Mouse (Mus musculus) embryonic facial prominence, embryonic 13.5 days (tissue): ENCODE measurements around the gene Slc7a5. TPM values are rescaled to one million over a fixed set of nuclear protein-coding genes. Genes with fewer than 3 reads are reported as not detected.

ENCODE experiments used
- ATAC-seq: fragments of 200-750 bp; cut with Nextera tagmentation; 2 replicates; pipeline ENCODE4 v1.8.0; 2017; ENCODE audit warnings: low read depth; ENCODE audit not compliant: insufficient number of reproducible peaks, insufficient read depth, low FRiP score, low TSS enrichment
- H3K27ac ChIP-seq: fragments of 300-500 bp; sonication (generic); 2 replicates; pipeline ENCODE4 v1.5.1; 2015; ENCODE audit warnings: moderate library complexity, mild to moderate bottlenecking, inconsistent platforms
- H3K27me3 ChIP-seq: fragments of 300-500 bp; sonication (generic); 2 replicates; pipeline ENCODE4 v1.6.1; 2015; ENCODE audit warnings: mild to moderate bottlenecking, inconsistent platforms
- H3K36me3 ChIP-seq: fragments of 300-500 bp; sonication (generic); 2 replicates; pipeline ENCODE4 v1.6.1; 2015; ENCODE audit warnings: mild to moderate bottlenecking, inconsistent platforms
- H3K4me1 ChIP-seq: fragments of 300-500 bp; sonication (generic); 2 replicates; pipeline ENCODE4 v1.6.1; 2015; ENCODE audit warnings: inconsistent platforms
- H3K4me2 ChIP-seq: fragments of 300-500 bp; sonication (generic); 2 replicates; pipeline ENCODE4 v1.6.1; 2015; ENCODE audit warnings: moderate library complexity, mild to moderate bottlenecking, inconsistent platforms
- H3K4me3 ChIP-seq: fragments of 300-500 bp; sonication (generic); 2 replicates; pipeline ENCODE4 v1.5.1; 2015; ENCODE audit warnings: mild to moderate bottlenecking, inconsistent platforms
- H3K9ac ChIP-seq: fragments of 300-500 bp; sonication (generic); 2 replicates; pipeline ENCODE4 v1.6.1; 2015; ENCODE audit warnings: mild to moderate bottlenecking, inconsistent platforms
- H3K9me3 ChIP-seq: fragments of 300-500 bp; sonication (generic); 2 replicates; pipeline ENCODE4 v1.6.1; 2016; ENCODE audit warnings: inconsistent platforms
- WGBS: fragments of 180-500 bp; shearing (Covaris S2); methylation state at CpG from one replicate; pipeline ENCODE4 v1.1.7; 2015; ENCODE audit warnings: mixed read lengths; 5-methylcytosine and 5-hydroxymethylcytosine counted together
- polyA plus RNA-seq: library from polyadenylated mRNA; unstranded; fragments of >200 nt; fragmentation: Nextera tagmentation; extraction: Ambion mirVana; gene quantifications from 2 replicates; pipeline ENCODE4 v1.2.1, GENCODE M21; 2015

The Slc7a5 gene
- polyA plus RNA-seq, 1 experiment from 2014 or later: 18.3 TPM

DNA sequence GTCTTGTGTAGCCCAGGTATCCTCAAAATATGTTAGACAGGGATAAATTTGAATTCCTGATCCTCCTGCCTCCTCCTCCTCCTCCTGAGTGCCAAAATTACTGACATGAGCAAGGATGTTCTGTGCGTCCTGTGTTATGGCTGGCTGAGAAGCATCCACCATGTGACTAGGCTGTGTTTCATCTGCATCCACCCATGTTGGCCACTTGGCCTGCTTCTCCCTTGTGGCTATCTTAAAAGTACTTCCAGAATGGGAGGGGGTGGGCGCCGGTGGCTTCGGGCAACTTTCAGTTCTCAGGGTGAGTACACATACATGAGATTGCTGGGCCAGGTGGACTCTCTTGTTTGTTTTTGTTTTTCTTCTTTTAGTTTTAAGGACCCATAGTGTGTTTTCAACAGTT lies 11.7 kb upstream of the Slc7a5 start:
- Histone ChIP-seq H3K9ac (no peak overlapping the region), H3K4me1 (peaks cover 8% of the 10 kb centered on the region; the same call in 1 of the 2 replicates), H3K9me3 (no peaks in the 10 kb centered on the region), H3K4me3 (no peak overlapping the region), H3K4me2 (no peak overlapping the region), H3K27me3 (no peaks in the 10 kb centered on the region), H3K27ac (no peak overlapping the region), H3K36me3 (no peaks in the 10 kb centered on the region)
- WGBS: 73% methylated on average over 4 of the region's 4 CpGs
- no peak for ATAC-seq

DNA sequence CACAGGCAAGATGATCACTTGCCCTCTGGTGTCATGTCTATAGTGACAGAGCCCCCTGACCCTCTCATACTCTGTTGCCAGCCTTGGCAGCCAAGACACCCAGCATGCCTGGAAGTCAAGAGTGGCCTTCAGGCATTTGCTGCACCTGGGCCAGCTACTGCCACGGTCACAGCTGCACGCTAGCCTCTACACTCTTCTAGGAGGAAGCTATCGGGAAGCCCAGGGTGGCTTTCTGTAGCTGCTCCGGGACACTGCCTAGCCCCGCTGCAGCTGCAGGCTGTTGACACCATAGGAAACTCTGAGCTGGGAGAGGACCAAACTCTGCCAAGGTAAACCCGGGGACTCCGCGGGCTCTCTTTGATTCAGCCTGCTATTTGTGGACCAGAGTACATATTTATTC lies 5.9 kb upstream of the Slc7a5 start:
- 84% methylated on average over 8 of the region's 8 CpGs for WGBS
- Histone ChIP-seq H3K9ac (no peak overlapping the region), H3K36me3 (no peaks in the 10 kb centered on the region), H3K4me3 (no peak overlapping the region), H3K4me1 (no peaks in the 10 kb centered on the region), H3K27ac (no peak overlapping the region), H3K4me2 (no peak overlapping the region), H3K9me3 (no peaks in the 10 kb centered on the region), H3K27me3 (peaks cover 6% of the 10 kb centered on the region)
- no peak for ATAC-seq

DNA sequence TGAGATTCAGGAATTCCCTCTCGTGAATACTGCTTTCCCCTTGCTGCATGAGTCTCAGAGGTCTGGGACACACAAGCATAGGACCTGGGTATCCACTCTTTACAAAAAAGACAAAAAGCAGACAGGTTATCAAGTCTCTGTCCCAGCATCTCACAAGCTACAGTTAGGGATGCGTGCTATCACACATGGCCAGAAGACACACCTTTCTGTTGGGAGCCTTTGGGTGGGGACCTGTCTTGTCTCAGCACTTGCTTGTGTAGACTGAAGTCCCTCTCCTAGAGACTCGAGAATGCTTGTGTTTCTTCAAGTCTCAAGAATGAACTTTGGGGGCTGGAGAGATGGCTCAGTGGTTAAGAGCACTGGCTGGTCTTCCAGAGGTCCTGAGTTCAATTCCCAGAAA lies 5.3 kb upstream of the Slc7a5 start:
- H3K4me3 ChIP-seq: no peak overlapping the region
- no peaks in the 10 kb centered on the region for H3K36me3 ChIP-seq
- H3K9me3 ChIP-seq: no peaks in the 10 kb centered on the region
- H3K27me3 ChIP-seq: peaks cover 11% of the 10 kb centered on the region
- no peak overlapping the region for H3K4me2 ChIP-seq
- no peak for ATAC-seq
- no peak overlapping the region for H3K27ac ChIP-seq
- WGBS: 67% methylated on average over 3 of the region's 3 CpGs
- no peak overlapping the region for H3K9ac ChIP-seq
- H3K4me1 ChIP-seq: peaks cover 5% of the 10 kb centered on the region; the same call in 1 of the 2 replicates

DNA sequence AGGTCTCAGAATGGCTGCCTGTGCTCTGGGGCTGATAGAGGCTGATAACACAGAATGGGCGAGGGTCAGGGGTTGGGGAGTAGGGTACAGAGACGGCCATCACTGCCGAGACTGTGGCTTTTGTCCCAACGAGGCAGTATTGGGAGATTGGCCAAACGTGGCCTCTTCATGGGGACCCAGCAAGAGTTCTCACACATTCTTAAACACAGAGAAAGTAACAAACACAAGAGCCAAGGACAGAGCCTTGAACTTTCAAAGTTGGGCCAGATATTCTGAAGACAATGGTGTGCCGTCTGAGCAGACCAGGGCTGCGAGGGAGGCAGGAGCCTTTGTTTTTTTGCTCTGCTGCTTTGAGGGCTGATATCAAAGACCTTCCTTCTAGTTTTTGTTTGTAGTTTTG lies 4.5 kb upstream of the Slc7a5 start:
- Histone ChIP-seq H3K9me3 (no peaks in the 10 kb centered on the region), H3K4me3 (no peak overlapping the region), H3K27ac (no peak overlapping the region), H3K4me1 (peaks cover 7% of the 10 kb centered on the region; the same call in 1 of the 2 replicates), H3K27me3 (peaks cover 12% of the 10 kb centered on the region), H3K9ac (no peak overlapping the region), H3K36me3 (no peaks in the 10 kb centered on the region), H3K4me2 (no peak overlapping the region)
- WGBS: 69% methylated on average over 7 of the region's 7 CpGs
- no peak for ATAC-seq

DNA sequence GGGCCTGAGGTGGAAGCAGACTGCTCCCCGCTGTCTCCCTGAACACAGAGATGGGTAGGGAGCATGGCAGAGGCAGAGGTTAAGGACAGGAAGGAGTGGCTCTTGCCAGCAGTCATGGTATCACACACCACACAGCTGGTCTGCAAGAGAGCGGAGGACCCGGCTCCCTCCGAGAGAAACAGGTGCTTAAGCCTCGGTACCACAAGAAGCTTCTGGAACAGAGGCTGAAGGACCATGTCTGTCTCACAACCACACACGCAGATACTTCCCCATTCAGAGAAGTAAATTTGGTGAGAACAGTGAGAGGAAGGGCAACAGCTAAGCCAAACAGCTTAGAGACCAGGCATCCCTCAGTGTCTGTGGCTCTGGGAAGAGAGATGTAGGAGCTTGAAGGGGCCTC lies 3.9 kb upstream of the Slc7a5 start:
- Histone ChIP-seq H3K27ac (no peak overlapping the region), H3K9me3 (no peaks in the 10 kb centered on the region), H3K27me3 (peaks cover 12% of the 10 kb centered on the region), H3K36me3 (no peaks in the 10 kb centered on the region), H3K9ac (0 out of 2 replicates have a peak overlapping the region, but pooled peaks have one; percentile 32), H3K4me1 (peaks cover 13% of the 10 kb centered on the region), H3K4me3 (no peak overlapping the region), H3K4me2 (no peak overlapping the region)
- ATAC-seq: no peak
- 89% methylated on average over 6 of the region's 6 CpGs for WGBS

DNA sequence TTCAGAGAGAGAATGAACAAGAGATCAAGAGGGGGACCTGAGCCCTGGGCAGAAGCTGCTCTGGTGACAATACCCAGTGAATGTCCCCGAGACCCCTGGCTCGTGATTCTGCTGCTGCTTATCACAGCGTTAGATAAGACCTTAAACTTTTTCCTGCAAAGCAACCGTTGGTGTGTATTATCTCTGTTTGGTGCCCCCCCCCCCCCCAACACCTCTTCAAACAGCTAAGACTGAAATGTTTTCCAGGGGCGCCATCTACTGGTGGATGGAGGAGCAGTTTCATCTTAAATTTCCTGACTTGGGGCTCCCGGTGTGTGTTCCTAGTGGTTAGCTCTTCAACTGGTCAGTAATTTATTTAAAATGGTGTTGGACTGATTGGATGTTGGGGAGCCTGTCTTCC lies 2.2 kb upstream of the Slc7a5 start:
- 6% methylated on average over 6 of the region's 6 CpGs for WGBS
- no peak overlapping the region for H3K9ac ChIP-seq
- no peaks in the 10 kb centered on the region for H3K36me3 ChIP-seq
- H3K4me1 ChIP-seq: peaks cover 29% of the 10 kb centered on the region
- no peak overlapping the region for H3K27ac ChIP-seq
- H3K4me2 ChIP-seq: no peak overlapping the region
- H3K27me3 ChIP-seq: peaks cover 12% of the 10 kb centered on the region
- no peak for ATAC-seq
- H3K4me3 ChIP-seq: no peak overlapping the region
- no peaks in the 10 kb centered on the region for H3K9me3 ChIP-seq

DNA sequence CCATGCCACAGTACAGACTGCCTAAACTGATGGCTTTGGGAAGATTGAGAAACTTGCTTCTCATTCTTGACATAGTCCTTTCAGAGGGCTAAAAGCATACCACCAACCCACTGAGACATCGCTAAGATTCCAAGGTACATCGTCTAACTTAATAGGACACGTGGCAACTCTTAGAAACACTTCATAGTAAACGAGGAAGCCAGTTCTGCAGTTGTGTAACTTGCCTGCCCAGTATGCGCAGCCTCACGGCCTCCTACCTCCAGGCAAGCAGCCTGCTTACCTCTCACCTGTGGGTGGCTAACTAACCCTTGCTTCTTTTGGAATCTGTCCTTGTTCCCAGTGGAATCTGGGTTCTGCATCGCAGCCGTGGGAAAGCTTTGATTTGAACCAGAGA lies 1.7 kb upstream of the Slc7a5 start:
- 55% methylated on average over 8 of the region's 8 CpGs for WGBS
- Histone ChIP-seq H3K4me1 (peaks cover 33% of the 10 kb centered on the region), H3K9ac (no peak overlapping the region), H3K4me3 (no peak overlapping the region), H3K4me2 (no peak overlapping the region), H3K27me3 (peaks cover 12% of the 10 kb centered on the region), H3K27ac (no peak overlapping the region), H3K9me3 (no peaks in the 10 kb centered on the region), H3K36me3 (no peaks in the 10 kb centered on the region)
- ATAC-seq: no peak

DNA sequence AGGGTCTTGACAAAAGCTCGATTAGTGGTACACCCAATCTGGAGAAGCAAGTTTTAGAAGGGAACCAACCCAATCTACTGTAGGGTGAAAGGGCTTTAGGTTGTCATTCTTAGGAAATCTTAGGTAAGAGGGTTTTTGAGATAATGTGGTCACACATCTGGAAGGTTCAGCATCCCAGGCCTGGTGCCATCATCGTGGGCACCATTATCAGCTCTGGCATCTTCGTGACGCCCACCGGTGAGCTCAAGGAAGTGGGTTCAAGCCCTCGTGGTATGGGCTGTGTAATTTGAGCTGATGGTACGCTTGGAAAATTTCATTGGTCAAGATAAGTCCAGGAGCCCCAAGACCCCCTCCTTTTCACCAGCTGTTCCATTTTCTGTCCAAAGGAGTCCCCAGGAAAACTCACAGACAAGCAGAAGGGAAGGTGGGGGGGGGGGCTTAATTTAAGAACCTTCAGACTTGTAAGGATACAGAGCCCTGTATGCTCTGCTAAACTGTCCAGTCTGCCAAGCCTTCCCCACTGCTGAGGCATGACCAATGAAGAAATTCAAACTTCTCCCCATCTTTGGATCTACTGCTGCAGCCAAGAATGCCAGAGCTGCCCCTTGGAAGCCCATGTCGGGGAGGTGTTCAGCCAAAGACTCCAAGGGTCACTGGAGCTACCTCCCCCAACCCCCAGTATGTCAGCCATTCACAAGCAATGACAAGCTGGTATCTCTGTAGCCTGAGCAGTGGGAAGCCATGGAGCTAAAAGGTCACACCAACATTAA lies 1.1 kb upstream of the Slc7a5 start:
- no peak overlapping the region for H3K27ac ChIP-seq
- 0 out of 2 replicates have a peak overlapping the region, but pooled peaks have one; percentile 76 for H3K4me3 ChIP-seq
- no peaks in the 10 kb centered on the region for H3K36me3 ChIP-seq
- H3K4me1 ChIP-seq: peaks cover 33% of the 10 kb centered on the region
- no peaks in the 10 kb centered on the region for H3K9me3 ChIP-seq
- 54% methylated on average over 8 of the region's 8 CpGs for WGBS
- H3K9ac ChIP-seq: no peak overlapping the region
- ATAC-seq: no peak
- peaks cover 12% of the 10 kb centered on the region for H3K27me3 ChIP-seq
- H3K4me2 ChIP-seq: peak overlapping the region; percentile 98; the same call in 1 of the 2 replicates

DNA sequence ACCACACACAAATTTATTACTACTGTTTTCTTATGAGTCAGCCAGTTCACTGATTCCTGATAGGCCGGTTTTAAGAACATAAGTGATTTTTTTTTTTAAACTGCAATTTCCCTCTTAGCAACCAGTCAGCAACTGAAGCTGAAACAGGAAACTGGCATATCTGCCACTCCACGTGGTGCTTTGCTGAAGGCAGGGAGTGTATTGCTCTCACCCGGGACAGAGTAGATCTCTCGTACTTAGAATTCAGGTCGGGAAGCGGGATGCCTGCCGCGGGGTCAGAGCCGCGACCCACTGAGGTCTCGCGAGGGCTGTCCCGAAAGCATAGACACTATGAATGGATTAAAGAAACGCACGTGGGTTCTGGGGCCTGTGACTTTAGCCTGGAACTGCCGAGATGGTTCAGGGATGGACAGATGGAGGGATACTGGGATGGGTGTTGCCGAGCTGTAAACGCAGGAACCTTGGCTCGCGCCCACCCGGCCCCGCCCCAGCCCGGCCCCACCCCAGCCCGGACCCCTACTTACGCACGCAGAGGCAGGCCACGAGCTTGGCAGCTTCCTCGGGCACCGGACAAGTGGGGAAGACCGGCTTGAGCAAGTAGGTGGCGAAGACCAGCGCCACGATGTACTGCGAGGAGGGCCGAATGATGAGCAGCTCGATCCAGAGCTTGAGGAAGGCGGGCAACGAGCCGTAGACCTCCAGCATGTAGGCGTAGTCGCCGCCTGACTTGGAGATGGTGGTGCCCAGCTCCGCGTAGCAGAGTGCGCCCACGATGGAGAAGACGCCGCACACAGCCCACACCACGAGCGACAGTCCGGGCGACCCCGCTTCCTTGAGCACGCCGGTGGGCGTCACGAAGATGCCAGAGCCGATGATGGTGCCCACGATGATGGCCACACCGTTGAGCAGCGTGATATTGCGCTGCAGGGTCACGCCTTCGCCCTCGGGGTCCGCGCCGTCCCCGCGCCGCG lies 667 bp downstream of the Slc7a5 start:
- under 1% methylated on average over 70 of the region's 72 CpGs for WGBS
- Histone ChIP-seq H3K4me2 (peak overlapping the region; percentile 98), H3K27me3 (peaks cover 12% of the 10 kb centered on the region), H3K9ac (peak overlapping the region; percentile 77), H3K9me3 (no peaks in the 10 kb centered on the region), H3K36me3 (no peaks in the 10 kb centered on the region), H3K4me3 (peak overlapping the region; percentile 76), H3K27ac (no peak overlapping the region), H3K4me1 (peaks cover 37% of the 10 kb centered on the region)
- ATAC-seq: peak; percentile 30; the same call in 1 of the 2 replicates

DNA sequence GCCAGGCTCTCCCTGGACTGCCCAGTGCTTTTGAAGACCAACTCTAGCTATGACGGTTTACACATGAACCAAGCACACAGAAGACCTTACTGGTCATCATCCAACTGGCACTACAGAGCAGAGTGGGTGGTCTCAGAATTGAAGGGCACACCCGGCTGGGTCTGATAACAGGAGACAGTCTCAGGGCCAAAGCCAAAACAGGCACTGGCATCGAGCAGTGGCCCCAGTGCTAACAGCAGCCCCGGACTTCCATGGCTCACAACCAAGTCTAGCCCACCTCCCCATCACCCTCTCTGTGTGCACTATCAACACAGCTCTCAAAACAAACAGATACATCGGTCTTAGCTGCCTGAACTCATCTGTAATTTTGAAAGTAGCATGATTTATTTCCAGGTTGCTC lies 1.6 kb downstream of the Slc7a5 start:
- no peak for ATAC-seq
- peaks cover 45% of the 10 kb centered on the region for H3K4me1 ChIP-seq

DNA sequence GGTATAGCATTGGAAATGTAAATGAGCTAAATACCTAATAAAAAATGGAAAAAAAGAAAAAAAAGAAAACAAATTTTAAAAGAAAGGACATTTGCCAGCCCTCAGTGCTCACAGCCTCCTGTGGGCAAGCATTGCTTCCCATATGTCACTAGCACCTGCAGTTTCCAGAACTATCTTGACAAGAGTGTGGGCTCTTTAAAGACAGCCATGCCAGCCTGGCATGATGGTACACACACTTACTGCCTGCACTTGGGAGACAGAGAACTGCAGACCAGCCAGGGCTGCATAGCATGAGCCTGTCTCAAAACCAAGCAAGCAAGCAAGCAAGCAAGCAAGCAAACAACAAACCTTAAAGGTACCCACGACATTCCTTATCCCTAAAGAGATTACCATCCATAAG lies 2.1 kb downstream of the Slc7a5 start:
- peak overlapping the region; percentile 76 for H3K4me3 ChIP-seq
- H3K4me2 ChIP-seq: peak overlapping the region; percentile 98
- H3K4me1 ChIP-seq: peaks cover 45% of the 10 kb centered on the region
- H3K9me3 ChIP-seq: no peaks in the 10 kb centered on the region
- no peak for ATAC-seq
- H3K27me3 ChIP-seq: peaks cover 12% of the 10 kb centered on the region
- WGBS: 53% methylated on average over 1 of the region's 1 CpGs
- no peaks in the 10 kb centered on the region for H3K36me3 ChIP-seq
- peak overlapping the region; percentile 22; the same call in 1 of the 2 replicates for H3K9ac ChIP-seq
- H3K27ac ChIP-seq: no peak overlapping the region

More for the DNA sequence above, 1.6 kb downstream of the Slc7a5 start:
- H3K9me3 ChIP-seq: no peaks in the 10 kb centered on the region
- 36% methylated on average over 5 of the region's 5 CpGs for WGBS
- H3K4me3 ChIP-seq: peak overlapping the region; percentile 76
- no peak overlapping the region for H3K27ac ChIP-seq
- peak overlapping the region; percentile 98 for H3K4me2 ChIP-seq
- H3K36me3 ChIP-seq: no peaks in the 10 kb centered on the region
- peak overlapping the region; percentile 77 for H3K9ac ChIP-seq
- H3K27me3 ChIP-seq: peaks cover 12% of the 10 kb centered on the region
